Mouse (Mus musculus): ENCODE data around the gene Tmem39a. TPM values are rescaled to one million over a fixed set of nuclear protein-coding genes. Genes with fewer than 3 reads are reported as not detected.

Gene Tmem39a
- total and polyA plus RNA-seq, 2 experiments from 2014 or later: 23.3 to 28.7 TPM

- H3K27ac ChIP-seq (ENCODE audit: low read depth): no peak overlapping the region
- ATAC-seq (ENCODE audit: insufficient read depth, low read depth): no peak
- no peak for TF ChIP-seq CTCF (IDR thresholded peaks at IDR 0.05; ENCODE audit: low read depth)
- no peak overlapping the region for H3K4me3 ChIP-seq (ENCODE audit: low read depth, low read length)
- H3K36me3 ChIP-seq (replicated peaks; ENCODE audit: control insufficient read depth, insufficient read depth, low read length): peaks cover 56% of the 10 kb centered on the region
- H3K27me3 ChIP-seq (ENCODE audit: control insufficient read depth, insufficient read depth, low read length): no peaks in the 10 kb centered on the region
- no peak overlapping the region for H3K9ac ChIP-seq (replicated peaks; ENCODE audit: low read depth, low read length)
- peaks cover 5% of the 10 kb centered on the region; the same call in 1 of the 2 replicates for H3K4me1 ChIP-seq (ENCODE audit: control insufficient read depth, insufficient read depth)
- WGBS: 58% methylated on average over 6 of the region's 6 CpGs
- DNase-seq (ENCODE audit: low spot score): no peak
- no peak overlapping the region for H3K4me2 ChIP-seq (ENCODE audit: low read depth, low read length)
- no peaks in the 10 kb centered on the region for H3K9me3 ChIP-seq (replicated peaks; ENCODE audit: control insufficient read depth, low read length)
Observed at GRCm38 (mm10) chr16:38526264-38526663, 32.2 kb upstream of the Tmem39a start.

GRCm38 (mm10) chr16:38536544-38537146 lies 21.9 kb upstream of the Tmem39a start:
- Histone ChIP-seq H3K27me3 (ENCODE audit: control insufficient read depth, insufficient read depth, low read length) (no peaks in the 10 kb centered on the region), H3K36me3 (replicated peaks; ENCODE audit: control insufficient read depth, insufficient read depth, low read length) (peaks cover 33% of the 10 kb centered on the region), H3K4me2 (ENCODE audit: low read depth, low read length) (no peak overlapping the region), H3K4me3 (ENCODE audit: low read depth, low read length) (no peak overlapping the region), H3K27ac (ENCODE audit: low read depth) (no peak overlapping the region), H3K9ac (replicated peaks; ENCODE audit: low read depth, low read length) (no peak overlapping the region), H3K4me1 (ENCODE audit: control insufficient read depth, insufficient read depth) (no peaks in the 10 kb centered on the region), H3K9me3 (replicated peaks; ENCODE audit: control insufficient read depth, low read length) (no peaks in the 10 kb centered on the region)
- TF ChIP-seq CTCF (IDR thresholded peaks at IDR 0.05; ENCODE audit: low read depth) (peak; percentile 91), EP300 (IDR thresholded peaks at IDR 0.05; ENCODE audit: low read depth) (no peak)
- ATAC-seq (ENCODE audit: insufficient read depth, low read depth): peak; percentile 51; the same call in 1 of the 2 replicates
- 31% methylated on average over 8 of the region's 8 CpGs for WGBS
- DNase-seq (ENCODE audit: low spot score): peak; percentile 77

GRCm38 (mm10) chr16:38538716-38539380 lies 19.6 kb upstream of the Tmem39a start:
- ATAC-seq (ENCODE audit: insufficient read depth, low read depth) (no peak), DNase-seq (ENCODE audit: low spot score) (no peak)
- no peaks in the 10 kb centered on the region for H3K27me3 ChIP-seq (ENCODE audit: control insufficient read depth, insufficient read depth, low read length)
- no peak overlapping the region for H3K4me2 ChIP-seq (ENCODE audit: low read depth, low read length)
- H3K9ac ChIP-seq (replicated peaks; ENCODE audit: low read depth, low read length): no peak overlapping the region
- TF ChIP-seq EP300 (IDR thresholded peaks at IDR 0.05; ENCODE audit: low read depth): no peak
- TF ChIP-seq CTCF (IDR thresholded peaks at IDR 0.05; ENCODE audit: low read depth): no peak
- no peak overlapping the region for H3K27ac ChIP-seq (ENCODE audit: low read depth)
- H3K36me3 ChIP-seq (replicated peaks; ENCODE audit: control insufficient read depth, insufficient read depth, low read length): peaks cover 37% of the 10 kb centered on the region
- no peak overlapping the region for H3K4me3 ChIP-seq (ENCODE audit: low read depth, low read length)
- WGBS: 82% methylated on average over 13 of the region's 13 CpGs
- H3K4me1 ChIP-seq (ENCODE audit: control insufficient read depth, insufficient read depth): no peaks in the 10 kb centered on the region
- H3K9me3 ChIP-seq (replicated peaks; ENCODE audit: control insufficient read depth, low read length): no peaks in the 10 kb centered on the region

- ATAC-seq (ENCODE audit: insufficient read depth, low read depth): no peak
Observed at GRCm38 (mm10) chr16:38548000-38548399, 10.5 kb upstream of the Tmem39a start.

GRCm38 (mm10) chr16:38549479-38550396 lies 8.8 kb upstream of the Tmem39a start, which contains the start of gene Poglut1:
Gene Poglut1, minus strand, starts transcription at chr16:38550258.
- peak within 1 kb of the TSS; percentile 95 for H3K4me2 ChIP-seq (ENCODE audit: low read depth, low read length)
- H3K27ac ChIP-seq (ENCODE audit: low read depth): no peak within 1 kb of the TSS
- H3K4me3 ChIP-seq (ENCODE audit: low read depth, low read length): peak within 1 kb of the TSS; percentile 85
- H3K9ac ChIP-seq (replicated peaks; ENCODE audit: low read depth, low read length): peak within 1 kb of the TSS; percentile 72
- no peaks in the 10 kb centered on the region for H3K27me3 ChIP-seq (ENCODE audit: control insufficient read depth, insufficient read depth, low read length)
- peak; percentile 75 for DNase-seq (ENCODE audit: low spot score)
- TF ChIP-seq CTCF (IDR thresholded peaks at IDR 0.05; ENCODE audit: low read depth) (no peak), EP300 (IDR thresholded peaks at IDR 0.05; ENCODE audit: low read depth) (no peak)
- peak; percentile 96 for ATAC-seq (ENCODE audit: insufficient read depth, low read depth)
- no peaks in the 10 kb centered on the region for H3K9me3 ChIP-seq (replicated peaks; ENCODE audit: control insufficient read depth, low read length)
- WGBS: 3% methylated on average over 54 of the region's 54 CpGs
- peaks cover 11% of the 10 kb centered on the region; the same call in 1 of the 2 replicates for H3K4me1 ChIP-seq (ENCODE audit: control insufficient read depth, insufficient read depth)
- H3K36me3 ChIP-seq (replicated peaks; ENCODE audit: control insufficient read depth, insufficient read depth, low read length): peaks cover 9% of the 10 kb centered on the region; the same call in 1 of the 2 replicates

More at GRCm38 (mm10) chr16:38548000-38548399, 10.5 kb upstream of the Tmem39a start:
- peaks cover 13% of the 10 kb centered on the region for H3K36me3 ChIP-seq (replicated peaks; ENCODE audit: control insufficient read depth, insufficient read depth, low read length)
- H3K9ac ChIP-seq (replicated peaks; ENCODE audit: low read depth, low read length): no peak overlapping the region
- no peak for TF ChIP-seq EP300 (IDR thresholded peaks at IDR 0.05; ENCODE audit: low read depth)
- no peak for TF ChIP-seq CTCF (IDR thresholded peaks at IDR 0.05; ENCODE audit: low read depth)
- H3K4me2 ChIP-seq (ENCODE audit: low read depth, low read length): no peak overlapping the region
- DNase-seq (ENCODE audit: low spot score): no peak
- no peak overlapping the region for H3K27ac ChIP-seq (ENCODE audit: low read depth)
- peaks cover 11% of the 10 kb centered on the region; the same call in 1 of the 2 replicates for H3K4me1 ChIP-seq (ENCODE audit: control insufficient read depth, insufficient read depth)
- WGBS: 96% methylated on average over 1 of the region's 1 CpGs
- H3K9me3 ChIP-seq (replicated peaks; ENCODE audit: control insufficient read depth, low read length): no peaks in the 10 kb centered on the region
- no peaks in the 10 kb centered on the region for H3K27me3 ChIP-seq (ENCODE audit: control insufficient read depth, insufficient read depth, low read length)
- no peak overlapping the region for H3K4me3 ChIP-seq (ENCODE audit: low read depth, low read length)
